Mouse (Mus musculus) brain, adult 10 weeks (tissue): ENCODE measurements around the gene Olfr221. TPM values are rescaled to one million over a fixed set of nuclear protein-coding genes. Genes with fewer than 3 reads are reported as not detected.

Experiments used
- polyA plus RNA-seq: library from polyadenylated mRNA; stranded (reverse); fragments of 350-450 nt; fragmentation: Illumina TruSeq; extraction: RNeasy Lipid Tissue Mini Kit (QIAGEN cat#74804); gene quantifications from one replicate; pipeline ENCODE4 v1.2.3, GENCODE M21; 2015; ENCODE audit warnings: low read depth, low replicate concordance

Olfr221 gene
- polyA plus RNA-seq: not detected

DNA sequence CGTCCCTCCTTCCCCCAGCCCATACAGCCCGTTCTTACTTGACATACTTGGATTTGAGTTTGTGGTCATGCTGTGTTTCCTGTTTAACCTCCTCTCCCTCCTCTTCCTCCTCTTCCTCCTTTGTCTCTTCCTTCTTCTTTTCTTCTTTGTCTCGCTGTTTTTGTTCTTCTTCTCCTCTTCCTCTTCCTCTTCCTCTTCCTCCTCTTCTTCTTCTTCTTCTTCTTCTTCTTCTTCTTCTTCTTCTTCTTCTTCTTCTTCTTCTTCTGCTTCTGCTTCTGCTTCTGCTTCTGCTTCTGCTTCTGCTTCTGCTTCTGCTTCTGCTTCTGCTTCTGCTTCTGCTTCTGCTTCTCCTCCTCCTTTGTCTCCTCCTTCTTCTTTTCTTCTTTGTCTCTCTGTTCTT, at the start of gene Olfr221:
Gene Olfr221, minus strand, starts transcription at position 101 of the 400 bp plus-strand sequence.

DNA sequence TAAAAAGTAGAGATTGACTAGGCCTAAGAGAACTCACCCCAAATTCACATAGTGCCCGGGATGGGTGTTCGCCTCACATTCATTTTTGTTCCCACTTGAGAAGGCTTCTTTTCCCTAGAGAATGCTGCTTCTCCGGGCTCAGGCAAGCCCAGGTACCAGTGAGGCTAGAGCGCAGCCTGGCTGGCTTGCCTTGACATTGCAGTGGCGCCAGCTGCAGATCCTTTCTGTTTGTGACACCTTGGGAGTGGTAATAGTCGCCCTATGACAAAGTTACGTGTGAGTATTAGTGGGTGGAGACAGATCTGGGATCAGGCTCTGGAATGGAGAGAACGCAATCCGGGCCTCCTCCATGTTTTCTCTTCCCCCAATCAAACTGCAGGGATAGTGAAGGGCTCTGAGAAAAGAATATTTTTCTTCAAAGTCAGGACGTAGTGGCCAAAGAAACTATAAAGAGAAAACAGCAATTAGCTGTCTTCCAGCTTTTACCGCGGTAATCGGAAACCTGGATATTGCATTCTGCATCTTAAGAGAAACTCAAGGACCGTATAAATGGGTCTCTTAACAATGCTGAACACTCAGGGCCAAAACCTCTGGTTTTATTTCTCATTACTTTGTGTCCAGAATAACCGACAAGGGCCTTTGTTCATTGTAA, 21.6 kb downstream of the Olfr221 start, which contains the start of gene Zfp219:
Gene Zfp219, minus strand, starts transcription at position 248 of the 652 bp plus-strand sequence.

DNA sequence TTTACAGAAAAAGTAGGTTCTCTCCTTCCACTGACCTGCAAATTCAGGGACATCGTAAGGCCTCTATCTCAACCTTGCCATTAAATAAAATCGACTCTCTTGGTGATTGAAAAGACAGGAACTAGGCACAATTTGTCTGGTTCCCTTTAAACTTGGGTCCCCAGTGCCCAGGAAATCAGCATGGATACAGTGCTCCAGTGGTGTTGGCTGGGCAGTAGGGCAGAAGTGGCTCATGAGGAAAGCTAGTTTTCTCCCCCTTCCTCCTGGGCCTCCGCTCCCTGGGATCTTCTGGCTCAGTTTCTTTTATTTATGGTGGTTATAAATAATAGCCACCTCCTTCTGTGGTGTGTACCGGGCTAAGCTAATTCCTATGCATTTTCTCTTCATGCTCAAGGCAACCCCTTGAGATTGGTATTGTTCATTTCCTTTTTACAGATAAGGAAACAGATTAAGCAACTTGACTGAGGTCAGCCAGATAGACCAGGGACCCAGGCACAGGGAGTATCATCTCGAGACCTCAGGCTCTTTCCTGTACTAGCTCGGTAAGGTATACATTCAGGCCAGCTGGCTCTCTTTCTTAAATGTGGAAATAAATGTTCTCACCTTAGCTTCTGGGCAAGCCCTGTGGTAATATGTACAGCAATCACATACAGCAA, 26.7 kb downstream of the Olfr221 start, which contains the start of gene Tmem253:
Gene Tmem253, plus strand, starts transcription at position 214 of the 656 bp plus-strand sequence.

DNA sequence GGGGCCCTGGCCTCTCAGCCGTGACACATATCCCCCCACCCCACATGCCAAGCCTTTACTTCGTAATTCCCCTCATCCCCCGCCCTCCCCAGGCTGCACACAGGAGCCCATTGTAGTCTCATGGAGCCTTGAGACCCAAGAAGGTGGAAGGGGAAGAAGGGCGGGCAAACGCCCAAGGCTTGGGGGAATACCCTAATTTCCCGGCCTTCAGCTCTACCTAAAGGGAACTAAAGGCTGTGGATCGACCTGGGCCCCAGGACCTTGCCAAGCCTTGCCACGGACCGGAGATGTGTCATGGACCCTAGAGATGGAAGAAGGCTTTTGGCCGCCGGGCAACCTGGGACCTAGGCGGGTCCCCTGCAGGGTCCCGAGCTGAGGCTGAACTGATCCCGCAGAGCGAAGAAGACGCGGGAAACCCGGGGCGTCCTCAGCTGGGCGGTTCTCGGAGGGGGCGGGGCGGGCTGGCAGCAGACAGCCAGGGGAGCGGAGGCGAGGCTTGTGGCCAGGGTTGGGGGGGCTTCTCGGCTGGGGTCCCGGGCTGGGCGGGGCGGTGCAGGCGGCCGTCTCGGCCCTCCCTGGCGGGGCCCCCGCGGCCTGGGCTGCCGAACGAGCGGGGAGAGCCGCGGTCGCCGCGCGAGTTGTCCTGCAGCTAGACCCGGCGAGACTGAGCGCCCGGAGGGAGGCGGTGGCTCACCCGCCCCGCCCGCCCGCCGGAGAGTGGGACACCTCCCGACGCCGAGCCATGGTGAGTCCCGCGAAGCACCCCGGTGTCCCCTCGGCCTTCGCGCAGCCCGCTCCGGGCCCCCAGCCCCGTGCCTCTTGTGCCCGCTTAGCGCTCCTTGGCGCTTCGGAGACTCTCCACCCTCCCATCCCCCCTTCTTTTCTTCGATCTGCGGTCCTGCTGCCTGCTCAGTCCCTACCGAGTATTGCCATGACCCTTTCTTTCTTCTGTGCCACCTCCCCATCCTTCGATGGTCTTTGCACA, 57.7 kb downstream of the Olfr221 start, which contains the start of gene Arhgef40:
Gene Arhgef40, plus strand, starts transcription at position 473 of the 985 bp plus-strand sequence.

Other genes starting within 250 kb of the Olfr221 start
- not detected for gene AY358078, start 242.4 kb downstream of the Olfr221 start, polyA plus RNA-seq
- not detected for gene Ear6, start 188.8 kb downstream of the Olfr221 start, polyA plus RNA-seq
- 24.8 TPM for gene Mettl17, start 157.6 kb downstream of the Olfr221 start, polyA plus RNA-seq
- gene Slc39a2, start 149.6 kb downstream of the Olfr221 start, polyA plus RNA-seq: 8.1 TPM
- gene Ndrg2, start 128.3 kb downstream of the Olfr221 start, polyA plus RNA-seq: 1,154 TPM
- gene Tppp2, start 124.0 kb downstream of the Olfr221 start, polyA plus RNA-seq: not detected
- gene Rnase13, start 119.7 kb downstream of the Olfr221 start, polyA plus RNA-seq: not detected
- gene Arhgef40, start 57.7 kb downstream of the Olfr221 start, polyA plus RNA-seq: 33.4 TPM
- gene Tmem253, start 26.8 kb downstream of the Olfr221 start, polyA plus RNA-seq: not detected
- gene Zfp219, start 21.7 kb downstream of the Olfr221 start, polyA plus RNA-seq: 31.0 TPM
- 311 TPM for gene Hnrnpc, start 61.6 kb upstream of the Olfr221 start, polyA plus RNA-seq
- 2.6 TPM for gene Rpgrip1, start 68.2 kb upstream of the Olfr221 start, polyA plus RNA-seq
- 28.1 TPM for gene Supt16, start 155.0 kb upstream of the Olfr221 start, polyA plus RNA-seq
- gene Chd8, start 215.3 kb upstream of the Olfr221 start, polyA plus RNA-seq: 54.5 TPM
- gene Tox4, start 236.7 kb upstream of the Olfr221 start, polyA plus RNA-seq: 46.7 TPM
- gene Rab2b, start 237.1 kb upstream of the Olfr221 start, polyA plus RNA-seq: 35.5 TPM